Mouse (Mus musculus) lung, embryonic 16.5 days (tissue): Measurements from ENCODE around the gene Mxd1. TPM values are rescaled to one million over a fixed set of nuclear protein-coding genes. Genes with fewer than 3 reads are reported as not detected.
A peak's percentile ranks its signal among the peaks of the same experiment; 100 is the strongest.

Source experiments
- ATAC-seq: fragments of 200-750 bp; cut with Nextera tagmentation; 2 replicates; pipeline ENCODE4 v1.8.0; 2017; ENCODE audit warnings: low read depth, mild to moderate bottlenecking, moderate library complexity
- H3K27ac ChIP-seq: fragments of 300-500 bp; sonication (generic); 2 replicates; pipeline ENCODE4 v1.5.1; 2014; ENCODE audit warnings: mild to moderate bottlenecking, control low read depth, low read length
- H3K27me3 ChIP-seq: fragments of 300-500 bp; sonication (generic); 2 replicates; pipeline ENCODE4 v1.6.1; 2014; ENCODE audit warnings: low read depth, low read length, mixed read lengths; ENCODE audit not compliant: control insufficient read depth, insufficient read depth
- H3K36me3 ChIP-seq: fragments of 300-500 bp; sonication (generic); 2 replicates; pipeline ENCODE4 v1.6.1; 2014; ENCODE audit warnings: low read length; ENCODE audit not compliant: control insufficient read depth, insufficient read depth
- H3K4me1 ChIP-seq: fragments of 300-500 bp; sonication (generic); replicated peaks from 2 replicates; pipeline ENCODE4 v1.6.1; 2014; ENCODE audit warnings: low read length, mixed read lengths; ENCODE audit not compliant: control insufficient read depth, insufficient read depth
- H3K4me2 ChIP-seq: fragments of 300-500 bp; sonication (generic); 2 replicates; pipeline ENCODE4 v1.6.1; 2014; ENCODE audit warnings: low read depth, low read length, control low read depth
- H3K4me3 ChIP-seq: fragments of 300-500 bp; sonication (generic); 2 replicates; pipeline ENCODE4 v1.5.1; 2014; ENCODE audit warnings: mild to moderate bottlenecking, low read length, control low read depth
- H3K9ac ChIP-seq: fragments of 300-500 bp; sonication (generic); 2 replicates; pipeline ENCODE4 v1.6.1; 2014; ENCODE audit warnings: low read length, control low read depth
- H3K9me3 ChIP-seq: fragments of 300-500 bp; sonication (generic); 2 replicates; pipeline ENCODE4 v1.6.1; 2016; ENCODE audit warnings: low read length; ENCODE audit not compliant: control insufficient read depth
- WGBS: fragments of 180-500 bp; shearing (Covaris S2); extraction: QIAGEN DNeasy Blood & Tissue Kit; methylation state at CpG from one replicate; pipeline ENCODE4 v1.1.7; 2014; 5-methylcytosine and 5-hydroxymethylcytosine counted together
- polyA plus RNA-seq: library from polyadenylated mRNA; unstranded; fragments of >200 nt; fragmentation: Nextera tagmentation; extraction: Ambion mirVana; gene quantifications from 2 replicates; pipeline ENCODE4 v1.2.1, GENCODE M21; 2015

The Mxd1 gene
- polyA plus RNA-seq, 1 experiment from 2014 or later = 15.2 TPM

- Histone ChIP-seq H3K36me3 (no peaks in the 10 kb centered on the region), H3K9me3 (no peaks in the 10 kb centered on the region), H3K4me2 (no peak overlapping the region), H3K27ac (peak overlapping the region; percentile 4; the same call in 1 of the 2 replicates), H3K4me1 (peaks cover 4% of the 10 kb centered on the region), H3K9ac (no peak overlapping the region), H3K4me3 (no peak overlapping the region), H3K27me3 (no peaks in the 10 kb centered on the region)
- ATAC-seq = 0 out of 2 replicates have a peak, but pooled peaks have one; percentile 23
- 55% methylated on average over 18 of the region's 18 CpGs for WGBS
Observed at GRCm38 (mm10) chr6:86624074-86625030, 44.6 kb downstream of the Mxd1 start.

GRCm38 (mm10) chr6:86623201-86623600, 45.8 kb downstream of the Mxd1 start:
- 68% methylated on average over 4 of the region's 4 CpGs for WGBS
- no peak for ATAC-seq

GRCm38 (mm10) chr6:86615301-86615700, 53.7 kb downstream of the Mxd1 start:
- Histone ChIP-seq H3K36me3 (no peaks in the 10 kb centered on the region), H3K27me3 (no peaks in the 10 kb centered on the region), H3K9ac (no peak overlapping the region), H3K9me3 (no peaks in the 10 kb centered on the region), H3K27ac (no peak overlapping the region), H3K4me3 (no peak overlapping the region), H3K4me2 (no peak overlapping the region), H3K4me1 (peaks cover 3% of the 10 kb centered on the region)
- no peak for ATAC-seq
- WGBS = 64% methylated on average over 4 of the region's 4 CpGs

More at GRCm38 (mm10) chr6:86623201-86623600, 45.8 kb downstream of the Mxd1 start:
- Histone ChIP-seq H3K9ac (0 out of 2 replicates have a peak overlapping the region, but pooled peaks have one; percentile 20), H3K9me3 (no peaks in the 10 kb centered on the region), H3K27me3 (no peaks in the 10 kb centered on the region), H3K4me3 (no peak overlapping the region), H3K4me1 (peaks cover 4% of the 10 kb centered on the region), H3K4me2 (no peak overlapping the region), H3K36me3 (no peaks in the 10 kb centered on the region), H3K27ac (no peak overlapping the region)

GRCm38 (mm10) chr6:86610714-86611113, 58.2 kb downstream of the Mxd1 start:
- peak overlapping the region; percentile 67 for H3K27ac ChIP-seq
- no peaks in the 10 kb centered on the region for H3K36me3 ChIP-seq
- H3K27me3 ChIP-seq = no peaks in the 10 kb centered on the region
- H3K4me2 ChIP-seq = no peak overlapping the region
- no peak overlapping the region for H3K4me3 ChIP-seq
- WGBS = 23% methylated on average over 5 of the region's 5 CpGs
- H3K9ac ChIP-seq = no peak overlapping the region
- no peaks in the 10 kb centered on the region for H3K9me3 ChIP-seq
- ATAC-seq = peak; percentile 87
- H3K4me1 ChIP-seq = peaks cover 3% of the 10 kb centered on the region

DNA sequence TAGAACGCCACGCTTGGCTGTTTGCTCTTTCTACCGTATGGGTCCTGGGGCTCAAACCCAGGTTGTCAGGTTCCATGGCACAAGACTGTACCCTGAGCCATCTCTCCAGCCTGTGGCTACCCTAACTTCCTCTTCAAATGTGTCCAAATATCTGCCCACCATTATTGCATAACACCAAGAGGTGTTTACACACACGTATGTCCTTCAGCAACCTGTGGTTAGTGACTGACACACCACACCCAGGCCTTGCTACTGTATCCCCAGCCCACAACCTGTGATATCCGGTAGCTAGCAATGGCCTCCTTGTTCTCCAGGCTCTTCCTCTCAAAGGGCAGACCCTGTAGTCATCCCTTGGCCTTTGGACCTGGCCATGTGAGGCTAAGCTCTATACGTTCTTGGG, 59.7 kb downstream of the Mxd1 start:
- no peak overlapping the region for H3K4me3 ChIP-seq
- no peaks in the 10 kb centered on the region for H3K9me3 ChIP-seq
- no peak for ATAC-seq
- no peak overlapping the region for H3K9ac ChIP-seq
- peaks cover 7% of the 10 kb centered on the region for H3K4me1 ChIP-seq
- no peaks in the 10 kb centered on the region for H3K36me3 ChIP-seq
- H3K27ac ChIP-seq = no peak overlapping the region
- 87% methylated on average over 6 of the region's 6 CpGs for WGBS
- H3K27me3 ChIP-seq = no peaks in the 10 kb centered on the region
- no peak overlapping the region for H3K4me2 ChIP-seq

- Histone ChIP-seq H3K27me3 (no peaks in the 10 kb centered on the region), H3K4me2 (no peak overlapping the region), H3K27ac (no peak overlapping the region), H3K9me3 (no peaks in the 10 kb centered on the region), H3K9ac (no peak overlapping the region), H3K4me3 (no peak overlapping the region), H3K4me1 (peaks cover 7% of the 10 kb centered on the region), H3K36me3 (no peaks in the 10 kb centered on the region)
- ATAC-seq = no peak
- 75% methylated on average over 6 of the region's 6 CpGs for WGBS
Observed at GRCm38 (mm10) chr6:86607471-86607870, 61.5 kb downstream of the Mxd1 start.

- H3K27me3 ChIP-seq = no peaks in the 10 kb centered on the region
- H3K4me3 ChIP-seq = no peak overlapping the region
- no peaks in the 10 kb centered on the region for H3K9me3 ChIP-seq
- 78% methylated on average over 4 of the region's 4 CpGs for WGBS
- H3K4me1 ChIP-seq = peaks cover 7% of the 10 kb centered on the region
- H3K9ac ChIP-seq = no peak overlapping the region
- no peak for ATAC-seq
- H3K36me3 ChIP-seq = no peaks in the 10 kb centered on the region
- H3K27ac ChIP-seq = no peak overlapping the region
- no peak overlapping the region for H3K4me2 ChIP-seq
Observed at GRCm38 (mm10) chr6:86606289-86606688, 62.7 kb downstream of the Mxd1 start.

DNA sequence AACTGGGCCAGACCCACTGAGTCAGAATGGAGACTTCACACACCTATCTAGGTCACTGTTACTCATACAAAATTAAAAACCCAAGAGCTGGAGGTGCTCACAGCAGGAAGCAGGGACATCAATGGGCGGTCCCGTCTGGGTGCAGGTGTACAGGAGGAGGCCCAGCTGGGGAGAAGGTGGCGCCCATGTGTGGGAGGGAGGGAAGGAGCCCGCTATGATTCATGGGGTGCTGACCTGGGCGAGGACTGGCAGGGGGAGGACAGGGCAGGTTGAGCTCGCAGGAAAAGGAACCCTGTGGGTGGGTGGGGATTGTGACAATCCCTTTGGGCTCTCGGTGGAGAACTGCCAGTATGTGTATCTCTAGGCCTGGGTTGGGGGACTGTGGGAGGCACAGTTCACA, 63.7 kb downstream of the Mxd1 start:
- Histone ChIP-seq H3K9ac (no peak overlapping the region), H3K27ac (no peak overlapping the region), H3K4me1 (peaks cover 7% of the 10 kb centered on the region), H3K4me2 (no peak overlapping the region), H3K9me3 (no peaks in the 10 kb centered on the region), H3K36me3 (no peaks in the 10 kb centered on the region), H3K4me3 (no peak overlapping the region), H3K27me3 (no peaks in the 10 kb centered on the region)
- WGBS = 47% methylated on average over 7 of the region's 7 CpGs
- ATAC-seq = peak; percentile 26

- Histone ChIP-seq H3K9me3 (no peaks in the 10 kb centered on the region; the same call in 1 of the 2 replicates), H3K27ac (peak overlapping the region; percentile 77), H3K4me2 (peak overlapping the region; percentile 30), H3K9ac (0 out of 2 replicates have a peak overlapping the region, but pooled peaks have one; percentile 7), H3K4me1 (peaks cover 13% of the 10 kb centered on the region), H3K36me3 (no peaks in the 10 kb centered on the region), H3K27me3 (no peaks in the 10 kb centered on the region), H3K4me3 (no peak overlapping the region)
- peak; percentile 90 for ATAC-seq
- WGBS = 5% methylated on average over 6 of the region's 6 CpGs
Observed at GRCm38 (mm10) chr6:86599951-86600414, 69.0 kb downstream of the Mxd1 start.
